Mouse (Mus musculus) v-Abl transformed pro-B cells (cell line): Measurements from ENCODE around the gene Taar7a.

ENCODE experiments used
- in situ Hi-C, 2 experiments: fragments of 400-800 bp; cut with MboI; formaldehyde crosslinking; loops; one replicate each; pipeline ENCODE4 v1.15.1; 2025; ENCODE audit not compliant: unreplicated experiment in 2 of 2

The Taar7a gene

DNA sequence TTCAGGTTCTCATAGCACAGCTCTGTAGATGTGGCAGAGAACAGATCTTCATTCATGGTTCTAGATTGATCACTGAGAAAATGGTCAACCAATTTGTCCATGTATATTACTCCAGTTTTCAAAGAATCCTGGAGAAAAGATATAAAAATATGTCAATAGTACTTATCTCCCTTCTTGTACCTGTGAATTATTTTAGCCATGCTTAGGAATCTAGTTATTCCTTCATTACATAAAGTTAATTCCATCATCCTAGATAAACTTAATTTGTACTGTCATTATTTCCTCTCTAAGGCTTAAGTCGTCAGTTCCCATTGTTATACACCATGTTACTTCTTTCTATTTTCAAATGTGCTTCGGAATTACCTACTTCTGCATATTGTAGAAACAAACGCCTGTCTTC lies at the start of gene Taar7a:
Gene Taar7a (minus strand): TSS at position 101 of the 400 bp plus-strand sequence.
- in situ Hi-C loops, result no loop called here

- in situ Hi-C loops, result no loop called here
These were observed 47.0 kb upstream of the Taar7a start for GRCm38 (mm10) chr10:24040120-24040869.

GRCm38 (mm10) chr10:24037314-24037713 lies 44.0 kb upstream of the Taar7a start, which contains the start of gene Taar7e:
TSS of gene Taar7e (plus strand) at chr10:24037614.
- in situ Hi-C loops, result no loop called here

DNA sequence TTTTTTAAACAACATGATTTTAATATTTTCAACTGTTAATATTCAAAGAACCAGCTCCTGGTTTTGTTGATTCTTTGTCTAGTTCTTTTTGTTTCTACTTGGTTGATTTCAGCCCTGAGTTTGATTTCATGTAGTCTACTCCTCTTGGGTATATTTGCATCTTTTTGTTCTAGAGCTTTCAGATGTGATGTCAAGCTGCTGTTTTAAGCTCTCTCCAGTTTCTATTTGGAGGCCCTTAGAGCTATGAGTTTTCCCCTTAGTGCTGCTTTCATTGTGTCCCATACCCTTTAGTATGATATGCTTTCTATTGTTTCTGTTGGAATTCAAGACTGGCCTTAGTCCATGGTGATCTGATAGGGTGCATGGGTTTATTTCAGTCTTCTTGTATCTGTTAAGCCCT lies 38.1 kb upstream of the Taar7a start:
- in situ Hi-C loops, result no loop called here

GRCm38 (mm10) chr10:24026922-24027321 lies 33.6 kb upstream of the Taar7a start, which contains the start of gene Taar7d:
TSS of gene Taar7d (plus strand) at chr10:24027222.
- in situ Hi-C loops, result no loop called here

DNA sequence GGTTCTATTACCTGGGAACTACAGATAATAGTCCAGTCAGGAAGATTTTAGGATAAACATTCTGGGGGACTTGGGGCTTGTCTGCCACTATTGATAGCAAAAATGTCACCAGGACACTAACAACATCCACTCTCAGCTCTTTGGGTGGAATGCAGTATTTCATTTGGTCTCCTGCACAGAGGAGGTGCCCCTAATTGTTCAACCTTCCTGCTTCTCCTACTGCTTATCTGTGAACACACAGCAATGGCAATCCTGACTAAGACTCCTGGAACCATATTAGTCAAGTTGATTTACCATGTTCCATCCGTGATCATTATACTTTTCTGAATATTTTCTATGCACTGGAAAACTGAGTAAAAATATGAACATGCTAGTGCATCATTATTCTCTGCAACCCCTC lies 14.9 kb upstream of the Taar7a start:
- in situ Hi-C loops, result no loop called here

DNA sequence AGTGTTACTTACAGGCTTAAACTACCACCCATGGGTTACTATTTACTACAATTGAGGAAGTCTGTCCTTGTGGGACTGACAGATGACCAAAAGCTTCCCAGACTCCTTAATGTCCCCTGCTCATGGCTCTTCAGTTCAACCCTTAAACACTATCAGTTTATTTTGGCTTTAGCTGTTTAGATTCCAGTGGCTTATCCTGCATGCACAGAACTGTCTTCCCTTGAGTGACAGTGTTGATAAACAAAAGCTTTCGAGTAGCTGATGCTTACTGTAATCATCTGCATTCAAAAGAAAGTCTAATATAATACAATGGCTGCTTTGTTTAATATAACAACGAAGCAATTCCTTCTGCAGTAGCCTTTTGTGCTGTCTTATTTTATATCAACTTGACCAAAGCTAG lies 13.8 kb upstream of the Taar7a start:
- in situ Hi-C loops, result no loop called here

GRCm38 (mm10) chr10:24006442-24006841 lies 13.2 kb upstream of the Taar7a start:
- in situ Hi-C loops, result no loop called here

DNA sequence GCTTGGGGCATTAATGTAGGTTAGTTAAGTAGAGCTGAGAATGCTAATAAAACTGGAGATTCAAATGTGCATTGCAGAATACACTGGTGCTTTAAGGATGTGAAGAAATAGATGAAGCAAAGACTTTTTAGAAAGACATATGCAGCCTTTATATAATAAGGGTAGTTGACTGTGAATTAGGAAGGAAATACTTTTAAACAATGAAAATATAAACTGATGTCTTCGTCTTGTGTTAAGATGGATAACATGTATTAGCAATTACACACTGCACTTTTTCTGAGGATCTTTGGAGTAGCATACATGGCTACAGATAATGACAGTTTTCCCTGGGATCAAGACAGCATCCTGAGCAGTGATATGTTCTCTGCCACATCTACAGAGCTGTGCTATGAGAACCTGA lies 6.4 kb upstream of the Taar7a start, which contains the start of gene Taar7b:
Gene Taar7b (plus strand): TSS at position 301 of the 400 bp plus-strand sequence.
- in situ Hi-C loops, result no loop called here

DNA sequence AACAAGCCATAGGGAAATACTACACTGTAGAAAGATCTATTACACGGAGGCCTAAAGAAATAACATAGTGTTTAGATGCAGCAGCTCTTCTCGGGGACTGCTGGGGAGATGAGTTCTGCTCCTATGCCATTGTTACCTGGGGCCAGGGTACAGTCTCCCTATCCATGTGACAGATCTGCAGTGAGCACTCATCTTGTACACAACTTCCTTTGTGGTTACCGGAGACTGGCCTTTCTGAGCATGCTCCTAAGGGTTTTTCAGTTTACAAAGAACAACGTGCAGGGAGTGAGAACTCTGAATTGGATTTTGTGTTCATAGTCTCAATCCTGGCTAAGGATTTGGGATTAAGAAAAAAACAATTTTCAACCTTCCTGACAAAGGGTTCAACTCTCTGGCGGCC lies 6.9 kb downstream of the Taar7a start:
- in situ Hi-C loops, result no loop called here

DNA sequence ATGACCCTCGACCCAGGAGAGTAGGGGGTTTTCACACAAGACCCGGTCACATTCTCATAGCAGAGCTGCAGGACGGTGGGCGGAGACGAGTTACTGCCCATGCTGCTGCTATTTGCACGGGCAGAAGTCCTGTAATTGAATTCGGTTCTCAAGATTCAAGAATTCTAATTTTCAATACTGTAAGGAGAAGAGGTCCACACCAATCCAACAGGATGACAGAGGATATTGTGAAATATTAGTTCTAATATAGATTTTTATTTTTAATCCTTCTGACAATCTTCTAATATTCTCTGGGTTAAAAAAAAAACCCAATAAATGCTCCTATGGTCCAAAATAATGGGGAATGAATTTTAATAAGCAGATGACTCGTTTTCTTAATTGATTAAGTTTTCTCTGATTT lies 7.7 kb downstream of the Taar7a start, which contains the start of gene Taar6:
Gene Taar6 (minus strand): TSS at position 101 of the 400 bp plus-strand sequence.
- in situ Hi-C loops, result no loop called here

GRCm38 (mm10) chr10:23978901-23979705 lies 14.2 kb downstream of the Taar7a start:
- in situ Hi-C loops, result loop anchor here in 1 of 2 experiments (10.0 kb wide), 1 partner anchor 326 kb away; no protein-coding TSS in a partner anchor

DNA sequence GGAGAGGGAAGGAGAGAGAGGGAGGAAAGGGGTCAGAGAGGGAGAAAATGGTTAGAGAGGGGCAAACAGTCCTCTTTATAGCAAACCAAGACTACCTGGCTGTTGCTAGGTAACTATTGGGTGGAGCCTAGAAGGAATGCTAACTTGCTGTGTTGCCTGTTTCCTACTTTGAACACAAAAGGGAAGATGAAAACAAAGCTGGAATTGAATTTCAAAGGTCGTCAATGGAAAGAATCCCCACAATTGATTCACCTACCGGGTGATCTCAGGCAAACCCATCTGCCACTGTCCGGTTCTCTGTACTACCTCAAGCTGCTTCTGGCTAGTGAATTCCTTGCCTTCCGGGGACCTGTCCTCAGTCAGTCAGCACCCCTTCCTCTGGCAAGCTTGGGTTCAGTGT lies 15.3 kb downstream of the Taar7a start:
- in situ Hi-C loops, result loop anchor here in 1 of 2 experiments (10.0 kb wide), 1 partner anchor 327 kb away; no protein-coding TSS in a partner anchor

GRCm38 (mm10) chr10:23971256-23971655 lies 22.0 kb downstream of the Taar7a start:
- in situ Hi-C loops, result loop anchor here in 1 of 2 experiments (10.0 kb wide), 1 partner anchor 334 kb away; no protein-coding TSS in a partner anchor

DNA sequence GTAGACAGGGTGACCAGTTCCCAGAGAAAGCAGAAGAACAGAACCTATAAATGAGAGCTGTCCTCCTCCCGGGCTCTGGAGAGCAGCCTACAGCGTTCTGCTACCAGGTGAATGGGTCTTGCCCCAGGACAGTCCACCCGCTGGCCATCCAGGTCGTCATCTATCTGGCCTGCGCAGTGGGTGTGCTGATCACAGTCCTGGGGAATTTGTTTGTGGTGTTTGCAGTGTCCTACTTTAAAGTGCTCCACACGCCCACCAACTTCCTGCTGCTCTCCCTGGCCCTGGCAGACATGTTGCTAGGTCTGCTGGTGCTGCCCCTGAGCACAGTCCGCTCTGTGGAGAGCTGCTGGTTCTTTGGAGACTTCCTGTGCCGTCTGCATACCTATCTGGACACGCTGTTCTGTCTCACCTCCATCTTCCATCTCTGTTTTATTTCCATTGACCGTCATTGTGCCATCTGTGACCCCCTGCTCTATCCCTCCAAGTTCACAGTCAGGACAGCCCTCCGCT lies 22.6 kb downstream of the Taar7a start, which contains the start of gene Taar5:
Gene Taar5 (plus strand): TSS at position 51 of the 510 bp plus-strand sequence.
- in situ Hi-C loops, result loop anchor here in 1 of 2 experiments (10.0 kb wide), 1 partner anchor 334 kb away; no protein-coding TSS in a partner anchor

GRCm38 (mm10) chr10:23964921-23965610 lies 28.2 kb downstream of the Taar7a start:
- in situ Hi-C loops, result no loop called here

DNA sequence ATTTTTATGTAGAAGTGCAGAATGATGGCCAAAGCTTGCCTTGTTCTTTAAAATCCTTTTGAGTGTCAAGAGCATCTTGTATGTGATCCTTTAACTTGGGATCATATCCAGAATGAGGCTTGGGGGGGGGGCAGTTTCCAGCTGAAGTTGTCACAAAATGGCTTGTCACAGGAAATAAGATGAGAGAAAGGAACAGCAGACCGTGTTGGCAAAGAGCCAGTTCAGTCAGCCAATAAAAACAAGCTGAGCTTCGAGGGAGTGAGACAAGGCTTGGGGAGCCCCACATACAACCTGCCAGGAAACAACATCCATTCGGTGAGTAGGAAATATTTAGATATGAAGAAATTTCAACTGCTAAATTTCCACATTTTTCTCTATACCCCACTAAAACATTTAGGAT lies 29.8 kb downstream of the Taar7a start:
- in situ Hi-C loops, result no loop called here

DNA sequence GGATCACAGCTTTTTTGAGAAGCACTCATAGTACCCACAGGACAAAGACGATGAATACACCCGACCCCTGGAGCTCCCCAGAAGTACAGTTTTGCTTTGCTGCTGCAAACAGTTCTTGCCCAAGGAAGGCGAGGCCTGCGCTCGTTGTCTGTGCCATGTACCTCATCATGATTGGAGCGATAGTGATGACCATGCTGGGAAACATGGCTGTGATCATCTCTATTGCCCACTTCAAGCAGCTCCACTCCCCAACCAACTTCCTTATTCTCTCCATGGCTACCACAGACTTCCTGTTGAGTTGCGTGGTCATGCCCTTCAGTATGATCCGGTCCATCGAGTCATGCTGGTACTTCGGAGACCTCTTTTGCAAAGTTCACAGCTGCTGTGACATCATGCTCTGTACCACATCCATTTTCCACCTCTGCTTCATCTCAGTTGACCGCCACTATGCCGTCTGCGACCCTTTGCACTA lies 32.8 kb downstream of the Taar7a start, which contains the start of gene Taar4:
Gene Taar4 (plus strand): TSS at position 51 of the 472 bp plus-strand sequence.
- in situ Hi-C loops, result no loop called here

DNA sequence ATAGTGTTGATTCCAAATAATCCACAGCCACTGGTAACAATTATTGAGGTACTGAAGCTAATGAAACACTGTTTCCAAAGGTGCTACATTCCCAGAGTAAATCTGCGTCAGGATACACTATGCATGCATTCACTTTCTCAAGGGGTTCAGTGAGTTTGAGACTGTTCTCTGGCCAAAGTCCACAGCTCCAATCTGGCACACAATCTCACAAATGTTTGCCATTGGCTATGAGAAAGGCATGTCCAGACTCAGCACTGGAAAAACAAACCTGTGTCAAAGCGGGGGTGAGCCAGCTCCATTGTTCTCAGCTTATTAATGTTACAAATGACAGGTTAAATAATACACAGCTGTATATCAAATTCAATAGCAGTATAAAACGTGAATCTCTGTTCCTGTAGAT lies 34.2 kb downstream of the Taar7a start:
- in situ Hi-C loops, result no loop called here

- in situ Hi-C loops, result no loop called here
These were observed 41.6 kb downstream of the Taar7a start for GRCm38 (mm10) chr10:23951714-23952113.
